Mouse (Mus musculus) urinary bladder, postnatal 25 days (tissue): Measurements from ENCODE around the gene Rgs7.

Experiments used
- DNase-seq: peaks from one replicate; pipeline ENCODE4 v3.0.0; 2022; ENCODE audit warnings: low spot score

The Rgs7 gene

DNA sequence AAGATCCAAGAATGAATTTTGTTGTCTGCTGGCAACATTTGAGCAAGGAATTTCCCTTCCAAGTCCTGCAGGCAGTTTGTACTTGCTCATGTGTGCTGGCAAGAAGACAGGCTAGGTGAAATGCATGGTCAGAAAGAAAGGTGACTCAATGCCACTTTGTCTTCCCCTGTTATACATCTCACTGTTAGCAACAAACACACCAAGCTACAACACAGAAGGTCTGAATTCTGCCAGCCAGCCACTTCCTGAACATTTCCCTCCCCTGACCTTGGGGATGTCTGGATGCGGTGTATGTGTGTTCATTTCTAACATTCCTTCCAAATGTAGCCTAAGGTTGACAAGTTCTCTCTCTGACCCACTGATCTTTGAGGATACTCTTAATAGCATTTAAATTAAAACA, 191.4 kb downstream of the Rgs7 start:
- DNase-seq = no peak

GRCm38 (mm10) chr1:175300404-175300803, 191.9 kb downstream of the Rgs7 start:
- no peak for DNase-seq

- no peak for DNase-seq
Measured at GRCm38 (mm10) chr1:175299603-175300397, 192.5 kb downstream of the Rgs7 start.

GRCm38 (mm10) chr1:175296906-175297305, 195.4 kb downstream of the Rgs7 start:
- DNase-seq = no peak

- no peak for DNase-seq
Measured at GRCm38 (mm10) chr1:175290072-175290471, 202.2 kb downstream of the Rgs7 start.

GRCm38 (mm10) chr1:175262341-175262740, 230.0 kb downstream of the Rgs7 start:
- DNase-seq = no peak

DNA sequence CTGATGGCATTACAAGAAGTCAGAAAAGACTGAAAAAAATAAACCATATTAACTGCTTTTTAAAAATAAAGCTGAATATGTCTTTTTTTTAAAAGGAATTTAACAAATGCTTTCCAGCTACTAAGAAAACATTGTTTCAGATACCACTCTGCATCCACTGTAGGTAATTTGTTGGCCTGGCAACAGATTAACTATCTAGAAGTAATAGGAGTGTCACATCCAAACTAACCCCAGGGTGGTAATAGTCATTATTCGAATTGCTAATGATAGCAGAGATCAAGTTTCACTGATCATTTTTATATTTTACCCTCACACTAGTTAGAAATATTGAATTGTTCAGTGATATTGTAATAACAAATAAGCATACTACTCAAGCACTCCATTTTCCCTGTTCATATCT, 232.9 kb downstream of the Rgs7 start:
- DNase-seq = no peak

- no peak for DNase-seq
Measured at GRCm38 (mm10) chr1:175255224-175255623, 237.1 kb downstream of the Rgs7 start.

- DNase-seq = no peak
Measured at GRCm38 (mm10) chr1:175254724-175255123, 237.6 kb downstream of the Rgs7 start.

DNA sequence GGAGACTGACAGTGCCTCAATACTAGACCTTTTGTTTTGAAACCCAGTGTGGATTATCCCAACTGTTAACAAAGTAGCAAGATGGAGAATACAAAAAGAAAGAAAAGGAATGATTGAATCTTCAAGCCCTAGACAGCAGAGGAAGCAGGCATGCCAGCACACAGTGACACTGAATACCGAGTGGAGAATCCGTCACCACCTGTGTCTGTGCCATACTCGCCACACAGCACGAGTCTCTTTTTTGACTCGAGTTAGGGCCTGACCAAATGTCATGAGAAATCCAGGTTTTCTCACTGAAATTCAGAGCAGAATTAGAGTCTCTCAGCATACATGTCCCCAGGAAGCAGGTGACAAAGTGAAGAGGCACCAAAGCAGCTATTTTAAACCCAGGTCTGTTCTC, 250.2 kb downstream of the Rgs7 start:
- no peak for DNase-seq

- DNase-seq = no peak
Measured at GRCm38 (mm10) chr1:175240137-175240536, 252.2 kb downstream of the Rgs7 start.

- no peak for DNase-seq
Measured at GRCm38 (mm10) chr1:175221593-175222500, 270.5 kb downstream of the Rgs7 start.

DNA sequence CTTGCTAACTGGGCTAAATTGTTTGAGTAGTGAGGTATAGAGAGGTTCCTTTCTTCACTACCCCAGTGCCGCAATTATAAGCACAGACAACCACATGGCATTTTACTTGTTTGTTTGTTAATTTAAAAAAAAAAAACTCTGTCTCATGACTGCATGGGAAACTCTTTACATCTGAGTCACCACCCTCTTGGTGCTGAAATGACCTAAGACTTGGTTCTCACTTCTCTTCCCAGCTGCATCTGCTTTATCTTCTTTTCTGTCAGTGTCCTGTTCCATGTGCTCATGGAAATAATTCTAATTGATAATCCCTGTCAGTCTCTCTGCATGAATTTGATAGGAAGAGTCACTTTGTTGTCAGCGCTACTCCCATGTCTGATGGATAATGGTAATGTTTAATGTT, 272.7 kb downstream of the Rgs7 start:
- no peak for DNase-seq

GRCm38 (mm10) chr1:175207004-175207403, 285.3 kb downstream of the Rgs7 start:
- DNase-seq = no peak

DNA sequence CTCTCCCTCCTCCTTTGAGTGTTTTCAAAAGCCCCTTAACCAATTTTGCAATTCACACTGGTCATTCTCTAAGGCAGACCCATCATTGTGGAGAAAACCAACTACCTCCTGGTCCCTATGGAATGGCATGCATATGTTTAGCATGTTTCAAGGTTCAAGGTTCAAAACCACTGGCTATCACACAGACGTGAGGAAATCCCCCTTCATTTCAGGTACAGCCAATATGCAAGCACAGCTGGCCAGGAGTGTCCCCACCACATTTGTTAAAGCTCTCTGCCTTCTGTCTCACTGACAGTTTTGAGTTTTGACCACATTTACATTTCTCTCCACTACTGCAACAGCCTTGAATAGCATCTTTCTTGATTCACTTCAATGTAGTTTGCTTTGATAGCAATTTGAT, 286.7 kb downstream of the Rgs7 start:
- no peak for DNase-seq

- DNase-seq = no peak
Measured at GRCm38 (mm10) chr1:175203544-175203943, 288.8 kb downstream of the Rgs7 start.

GRCm38 (mm10) chr1:175202902-175203301, 289.4 kb downstream of the Rgs7 start:
- no peak for DNase-seq

GRCm38 (mm10) chr1:175198881-175199280, 293.4 kb downstream of the Rgs7 start:
- no peak for DNase-seq

DNA sequence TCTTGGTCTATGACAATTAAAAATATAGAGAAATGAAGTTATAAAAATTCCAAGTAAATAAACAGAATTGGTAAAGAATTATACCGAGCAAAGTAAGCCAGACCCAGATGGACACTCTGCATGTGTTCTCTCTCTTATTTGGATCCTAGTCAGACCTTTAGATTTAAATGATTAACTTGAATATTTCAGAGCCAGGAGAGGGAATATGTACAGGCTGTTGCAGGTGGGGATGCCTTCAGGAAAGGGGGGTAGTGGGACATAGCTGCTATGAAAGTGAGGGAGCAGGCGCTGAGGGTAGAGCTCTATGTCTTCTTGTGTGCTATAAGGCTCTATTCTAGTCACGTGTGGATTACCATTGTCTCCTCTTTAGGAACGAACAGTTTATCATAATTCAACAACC, 296.5 kb downstream of the Rgs7 start:
- DNase-seq = no peak

- DNase-seq = no peak
Measured at GRCm38 (mm10) chr1:175188186-175188585, 304.1 kb downstream of the Rgs7 start.

- no peak for DNase-seq
Measured at GRCm38 (mm10) chr1:175185211-175185610, 307.1 kb downstream of the Rgs7 start.

GRCm38 (mm10) chr1:175184736-175185135, 307.6 kb downstream of the Rgs7 start:
- DNase-seq = no peak

- no peak for DNase-seq
Measured at GRCm38 (mm10) chr1:175178733-175179132, 313.6 kb downstream of the Rgs7 start.
